Mouse (Mus musculus): ENCODE data around the gene Tmem233.

Tmem233 gene

GRCm38 (mm10) chr5:116004271-116004670, 78.8 kb downstream of the Tmem233 start:
- DNase-seq (ENCODE audit: low spot score in 2 of 2) = no peak

DNA sequence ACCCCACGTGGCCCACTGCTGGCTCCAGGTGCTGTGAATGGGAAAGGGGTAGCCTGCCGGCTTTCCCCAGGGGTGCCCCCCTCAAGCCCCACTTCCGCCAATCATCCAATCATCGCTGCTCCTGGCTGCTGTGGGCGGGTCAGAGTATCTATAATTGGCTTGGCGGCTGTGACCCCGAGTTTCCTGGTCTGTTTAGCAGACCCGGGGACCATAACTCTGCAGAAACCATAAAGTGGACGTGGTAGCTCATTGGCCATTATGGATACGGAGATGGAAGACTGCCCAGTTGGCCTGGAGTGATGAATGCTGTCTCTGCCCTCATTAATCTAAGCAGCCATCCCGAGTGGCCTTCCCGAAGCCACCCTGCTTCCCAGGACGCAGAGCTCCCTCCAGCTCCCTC, 79.2 kb downstream of the Tmem233 start:
- no peak for DNase-seq (ENCODE audit: low spot score in 2 of 2)

DNA sequence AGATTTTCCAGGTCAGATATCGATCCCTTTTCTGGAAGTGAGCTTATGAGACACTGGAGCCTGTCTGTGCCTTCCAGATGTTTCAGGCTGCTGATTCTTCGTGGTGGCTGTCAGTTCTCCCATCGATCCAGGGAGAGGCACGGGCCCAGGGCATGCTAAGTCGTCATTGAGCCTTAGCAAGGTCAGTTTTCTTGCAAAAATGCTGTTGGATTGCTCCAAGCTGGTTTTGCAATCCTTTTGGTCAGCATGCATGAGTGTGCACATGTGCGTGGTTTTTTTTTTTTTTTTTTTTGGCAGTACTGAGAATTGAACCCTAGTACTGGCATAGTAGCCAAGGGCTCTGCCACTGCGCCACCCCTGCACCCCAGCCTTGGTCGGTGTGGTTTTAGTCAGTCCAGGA, 79.9 kb downstream of the Tmem233 start:
- DNase-seq (ENCODE audit: low spot score in 2 of 2) = no peak

DNA sequence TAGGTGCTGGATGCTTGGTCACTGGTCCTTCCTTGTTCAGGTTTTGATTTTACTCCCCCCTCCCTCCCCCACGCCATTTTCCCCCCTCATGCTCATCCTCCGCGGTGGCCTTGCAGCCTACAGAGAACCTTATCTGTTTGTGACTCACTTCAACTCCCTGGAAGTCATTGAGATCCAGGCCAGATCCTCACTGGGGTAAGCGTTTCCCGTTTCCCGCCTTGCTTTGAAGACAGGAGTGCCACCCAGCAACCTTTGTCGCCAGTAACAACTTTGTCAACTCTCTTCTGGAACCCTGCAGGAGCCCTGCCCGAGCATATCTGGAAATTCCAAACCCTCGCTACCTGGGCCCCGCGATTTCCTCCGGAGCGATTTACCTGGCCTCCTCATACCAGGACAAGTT, 85.7 kb downstream of the Tmem233 start:
- no peak for DNase-seq (ENCODE audit: low spot score in 2 of 2)

DNA sequence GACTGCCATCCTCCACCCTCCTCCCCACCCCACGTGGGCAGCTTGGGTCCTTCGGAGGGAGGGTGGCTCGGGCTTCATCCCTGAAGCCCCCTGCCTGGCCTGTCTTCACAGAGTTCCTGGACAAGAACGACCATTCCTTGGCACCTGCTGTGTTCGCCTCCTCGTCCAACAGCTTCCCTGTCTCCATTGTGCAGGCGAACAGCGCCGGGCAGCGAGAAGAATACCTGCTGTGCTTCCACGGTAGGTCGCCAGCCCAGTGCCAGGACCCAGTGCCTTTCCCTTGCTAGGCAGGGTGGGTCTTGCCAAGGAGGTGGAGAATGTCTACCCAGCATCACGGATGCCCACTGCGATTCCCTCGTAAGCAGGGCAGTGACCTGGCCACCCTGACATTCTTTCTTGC, 88.9 kb downstream of the Tmem233 start:
- DNase-seq (ENCODE audit: low spot score in 2 of 2) = no peak

GRCm38 (mm10) chr5:115991717-115992116, 91.3 kb downstream of the Tmem233 start:
- no peak for DNase-seq (ENCODE audit: low spot score in 2 of 2)
